Comparison of ENCODE assay signal across 8 mouse cellular contexts in genomic region chr12:70452143-70452542, GRCm38 (mm10). TPM values are rescaled to one million over a fixed set of nuclear protein-coding genes. Genes with fewer than 3 reads are reported as not detected.
A peak's percentile ranks its signal among the peaks of the same experiment; 100 is the strongest.
DNase-seq lines count a peak whose midpoint lies in the region; ATAC-seq and TF ChIP-seq lines count a peak whose summit lies in the region.

No protein-coding gene starts in this region.

- H3K4me1 ChIP-seq in heart, adult 2 months (ENCODE audit: control insufficient read depth, insufficient read depth, low read length): peaks cover 3% of the 10 kb centered on the region
- H3K4me1 ChIP-seq in heart, postnatal 0 days (ENCODE audit: control insufficient read depth, insufficient read depth): peaks cover 16% of the 10 kb centered on the region

- H3K9ac ChIP-seq in heart, adult 2 months (ENCODE audit: low read depth, low read length): no peak overlapping the region
- no peak overlapping the region for H3K9ac ChIP-seq in heart, postnatal 0 days (replicated peaks; ENCODE audit: low read depth, low read length)

- peak overlapping the region; percentile 75 for H3K4me2 ChIP-seq in heart, postnatal 0 days (ENCODE audit: low read depth, low read length)

- 52% methylated on average over 2 of the region's 2 CpGs for WGBS in heart, adult 2 months
- WGBS in heart, postnatal 0 days: 53% methylated on average over 2 of the region's 2 CpGs
- 57% methylated on average over 2 of the region's 2 CpGs for WGBS in macrophage (ENCODE audit: missing documents)

- TF ChIP-seq EP300 in heart, adult 2 months (IDR thresholded peaks at IDR 0.05; ENCODE audit: insufficient read depth, low read depth, low read length): no peak
- TF ChIP-seq EP300 in heart, postnatal 0 days (IDR thresholded peaks at IDR 0.05; ENCODE audit: low read depth): no peak

- no peaks in the 10 kb centered on the region for H3K9me3 ChIP-seq in heart, postnatal 0 days (replicated peaks; ENCODE audit: control insufficient read depth, low read length)

- TF ChIP-seq POLR2A in heart, adult 2 months (IDR thresholded peaks at IDR 0.05; ENCODE audit: insufficient read depth, low read depth, low read length): no peak

- TF ChIP-seq CTCF in heart, adult 2 months (IDR thresholded peaks at IDR 0.05): no peak
- TF ChIP-seq CTCF in heart, postnatal 0 days (IDR thresholded peaks at IDR 0.05; ENCODE audit: low read depth): no peak

- H3K79me2 ChIP-seq in heart, adult 2 months (replicated peaks; ENCODE audit: control insufficient read depth, insufficient read depth, low read length): peaks cover 1% of the 10 kb centered on the region; the same call in 1 of the 2 replicates
- H3K79me2 ChIP-seq in macrophage (ENCODE audit: inconsistent target): peaks cover 40% of the 10 kb centered on the region

- H3K27ac ChIP-seq in heart, adult 2 months: peak overlapping the region; percentile 95
- peak overlapping the region; percentile 80; the same call in 1 of the 2 replicates for H3K27ac ChIP-seq in heart, postnatal 0 days (ENCODE audit: low read depth)
- H3K27ac ChIP-seq in macrophage: peak overlapping the region; percentile 58

- H3K4me3 ChIP-seq in heart, adult 2 months: no peak overlapping the region; the same call in 1 of the 2 replicates
- peak overlapping the region; percentile 88 for H3K4me3 ChIP-seq in heart, postnatal 0 days (ENCODE audit: low read depth, low read length)
- H3K4me3 ChIP-seq in macrophage (ENCODE audit: inconsistent target): peak overlapping the region; percentile 84

- H3K36me3 ChIP-seq in heart, adult 2 months (ENCODE audit: control insufficient read depth, insufficient read depth, low read length): peaks cover 22% of the 10 kb centered on the region
- peaks cover 7% of the 10 kb centered on the region; the same call in 1 of the 2 replicates for H3K36me3 ChIP-seq in heart, postnatal 0 days (replicated peaks; ENCODE audit: control insufficient read depth, insufficient read depth, low read length)
- no peaks in the 10 kb centered on the region for H3K36me3 ChIP-seq in macrophage (ENCODE audit: inconsistent target)

- intact Hi-C loops in heart, adult 2 months (cut with DNase I): no loop called here
- intact Hi-C loops in heart, postnatal 14 days (cut with DNase I): no loop called here

- no peaks in the 10 kb centered on the region for H3K27me3 ChIP-seq in heart, adult 2 months (ENCODE audit: control insufficient read depth, insufficient read depth, low read length)
- H3K27me3 ChIP-seq in heart, postnatal 0 days (ENCODE audit: control insufficient read depth, insufficient read depth, low read length): no peaks in the 10 kb centered on the region

- no peak for DNase-seq in heart, adult 2 months
- DNase-seq in heart, postnatal 14 days: no peak
- peak; percentile 86 for DNase-seq in MEL-GATA-1-ER (ENCODE audit: extremely low read depth, low read depth)
- no peak for DNase-seq in heart, postnatal 0 days (ENCODE audit: low spot score)
- no peak for DNase-seq in thymus, postnatal 4 days
- no peak for DNase-seq in frontal cortex, postnatal 36 days (ENCODE audit: low spot score in 2 of 2)
- DNase-seq in embryo, embryonic 10 days (ENCODE audit: low spot score): no peak

- no peak for ATAC-seq in heart, postnatal 0 days (ENCODE audit: insufficient read depth, low read depth)

RNA-seq across cellular contexts. Expression of gene Tmx1, which starts 0.8 kb away (rescaled TPM):
- 10 to 100 TPM; 37.9 to 41.4 TPM for total RNA-seq in heart, adult 2 months (2021)
- polyA plus RNA-seq in heart, adult 2 months (2012; rRNA removed): 16.1 and 39.2 TPM in 2 replicates
- 10 to 100 TPM; 55.1 to 56.9 TPM for total RNA-seq in heart, postnatal 14 days (2021)
- total RNA-seq in heart, postnatal 0 days (2014; rRNA removed; ENCODE audit: low replicate concordance): 42.9 and 57.4 TPM in 2 replicates
- 69.8 and 80.4 TPM in 2 replicates for polyA plus RNA-seq in heart, postnatal 0 days (2015; fragmentation: Nextera tagmentation; extraction: Ambion mirVana)
- 10 to 100 TPM in 23 of 26 experiments, 1 to 10 TPM in 3; 4.5 to 53.4 (median 22.7) TPM for total RNA-seq in macrophage (2018; cell fraction: chromatin; rRNA removed)
- 10 to 100 TPM; 35.7 to 70.0 (median 54.1) TPM for total RNA-seq in macrophage (2018; cell fraction: cytosol; rRNA removed)
- total RNA-seq in macrophage (2018; cell fraction: nucleus; rRNA removed): 10 to 100 TPM; 15.6 to 93.4 (median 53.0) TPM
- polyA plus RNA-seq in macrophage (2018): 52.4 to 85.1 TPM (median 63.6 TPM) in 3 replicates
